Mouse (Mus musculus): Measurements from ENCODE around the gene Kif3c. TPM values are rescaled to one million over a fixed set of nuclear protein-coding genes. Genes with fewer than 3 reads are reported as not detected.

Gene Kif3c
- total RNA-seq, 2 experiments from 2014 or later = 24.0 to 30.5 TPM

GRCm38 (mm10) chr12:3422786-3423185 lies 57.9 kb downstream of the Kif3c start:
- no peak for DNase-seq (ENCODE audit: low spot score)

GRCm38 (mm10) chr12:3424179-3424578 lies 59.2 kb downstream of the Kif3c start:
- DNase-seq (ENCODE audit: low spot score) = no peak

GRCm38 (mm10) chr12:3425375-3426341 lies 60.7 kb downstream of the Kif3c start:
- DNase-seq (ENCODE audit: low spot score) = peak; percentile 36

- peak; percentile 99 for DNase-seq (ENCODE audit: low spot score)
Measured at GRCm38 (mm10) chr12:3426530-3427034, 61.6 kb downstream of the Kif3c start, which contains the start of gene Asxl2. Asxl2 (plus strand) TSS chr12:3426857.

- peak; percentile 64 for DNase-seq (ENCODE audit: low spot score)
Measured at GRCm38 (mm10) chr12:3427067-3427889, 62.3 kb downstream of the Kif3c start.

- DNase-seq (ENCODE audit: low spot score) = no peak
Measured at GRCm38 (mm10) chr12:3427891-3428775, 63.2 kb downstream of the Kif3c start.

GRCm38 (mm10) chr12:3429681-3430442 lies 64.9 kb downstream of the Kif3c start:
- DNase-seq (ENCODE audit: low spot score) = no peak

GRCm38 (mm10) chr12:3430443-3430753 lies 65.5 kb downstream of the Kif3c start:
- DNase-seq (ENCODE audit: low spot score) = no peak

- DNase-seq (ENCODE audit: low spot score) = no peak
Measured at GRCm38 (mm10) chr12:3430985-3431384, 66.1 kb downstream of the Kif3c start.

- no peak for DNase-seq (ENCODE audit: low spot score)
Measured at GRCm38 (mm10) chr12:3433736-3434135, 68.8 kb downstream of the Kif3c start.

GRCm38 (mm10) chr12:3436446-3436845 lies 71.5 kb downstream of the Kif3c start:
- DNase-seq (ENCODE audit: low spot score) = no peak

- no peak for DNase-seq (ENCODE audit: low spot score)
Measured at GRCm38 (mm10) chr12:3437815-3438214, 72.9 kb downstream of the Kif3c start.

GRCm38 (mm10) chr12:3440916-3441315 lies 76.0 kb downstream of the Kif3c start:
- DNase-seq (ENCODE audit: low spot score) = no peak

GRCm38 (mm10) chr12:3441361-3441760 lies 76.4 kb downstream of the Kif3c start:
- no peak for DNase-seq (ENCODE audit: low spot score)

GRCm38 (mm10) chr12:3453554-3453953 lies 88.6 kb downstream of the Kif3c start:
- DNase-seq (ENCODE audit: low spot score) = no peak

Other genes with a start within 250 kb of the Kif3c start
- 100 to 1,000 TPM; 261 to 280 TPM for gene Rab10, start 55.2 kb upstream of the Kif3c start, total RNA-seq (2021)
- gene Asxl2, start 61.7 kb downstream of the Kif3c start, total RNA-seq (2021) = 10 to 100 TPM; 15.2 to 17.1 TPM
- gene Dtnb, start 207.2 kb downstream of the Kif3c start, total RNA-seq (2021) = 1 to 10 TPM; 1.4 to 5.6 TPM

Measured in gastrocnemius, adult 18-20 months (tissue).